Mouse (Mus musculus): ENCODE data around the gene Itprid2. TPM values are rescaled to one million over a fixed set of nuclear protein-coding genes. Genes with fewer than 3 reads are reported as not detected.

Itprid2 gene
- total RNA-seq, 4 experiments from 2014 or later = 15.2 to 19.2 (median 17.2) TPM

- no peak for DNase-seq (ENCODE audit: low spot score in 2 of 2)
These were observed 72.4 kb downstream of the Itprid2 start, which contains the start of gene Ppp1r1c for GRCm38 (mm10) chr2:79707575-79707974. Gene Ppp1r1c, plus strand, starts transcription at chr2:79707780.

- no peak for DNase-seq (ENCODE audit: low spot score in 2 of 2)
These were observed 78.5 kb downstream of the Itprid2 start for GRCm38 (mm10) chr2:79713662-79714091.

- no peak for DNase-seq (ENCODE audit: low spot score in 2 of 2)
These were observed 79.6 kb downstream of the Itprid2 start for GRCm38 (mm10) chr2:79714745-79715144.

GRCm38 (mm10) chr2:79715925-79716324 is 80.8 kb downstream of the Itprid2 start:
- DNase-seq (ENCODE audit: low spot score in 2 of 2) = no peak

GRCm38 (mm10) chr2:79717846-79718245 is 82.7 kb downstream of the Itprid2 start:
- no peak for DNase-seq (ENCODE audit: low spot score in 2 of 2)

GRCm38 (mm10) chr2:79722415-79722814 is 87.3 kb downstream of the Itprid2 start:
- no peak for DNase-seq (ENCODE audit: low spot score in 2 of 2)

Other genes starting within 250 kb of the Itprid2 start
- not detected for gene Neurod1, start 178.6 kb upstream of the Itprid2 start, total RNA-seq (2022)
- gene Cerkl, start 178.6 kb upstream of the Itprid2 start, total RNA-seq (2022) = under 1 TPM; 0.19 to 0.82 (median 0.57) TPM
- under 1 TPM in 2 of 4 experiments, not detected in 2; 0.20 to 0.34 TPM for gene Ppp1r1c, start 72.4 kb downstream of the Itprid2 start, total RNA-seq (2022)

Measured in gastrocnemius, adult 8-10 months (tissue).